Mouse (Mus musculus) thymus, adult 2 months (tissue): ENCODE data around the gene Il12a. TPM values are rescaled to one million over a fixed set of nuclear protein-coding genes. Genes with fewer than 3 reads are reported as not detected.

Experiments used
- DNase-seq: peaks from one replicate; pipeline ENCODE4 v3.0.0; 2021
- H3K27ac ChIP-seq: fragments of 200-500 bp; 2 replicates; pipeline ENCODE4 v1.5.1; 2012; ENCODE audit warnings: low read length, control low read depth; ENCODE audit not compliant: control insufficient read depth, insufficient read depth
- H3K27me3 ChIP-seq: fragments of 200-500 bp; 2 replicates; pipeline ENCODE4 v1.6.1; 2012; ENCODE audit warnings: mild to moderate bottlenecking, low read length, moderate library complexity, mixed read lengths; ENCODE audit not compliant: control insufficient read depth, insufficient read depth
- H3K36me3 ChIP-seq: fragments of 200-500 bp; 2 replicates; pipeline ENCODE4 v1.6.1; 2012; ENCODE audit warnings: mild to moderate bottlenecking, low read length, moderate library complexity; ENCODE audit not compliant: control insufficient read depth, insufficient read depth
- H3K4me1 ChIP-seq: fragments of 200-500 bp; replicated peaks from 2 replicates; pipeline ENCODE4 v1.6.1; 2012; ENCODE audit warnings: low read length; ENCODE audit not compliant: control insufficient read depth, insufficient read depth
- H3K4me3 ChIP-seq: fragments of 200-500 bp; 2 replicates; pipeline ENCODE4 v1.5.1; 2012; ENCODE audit warnings: mild to moderate bottlenecking, low read length, control low read depth, moderate library complexity; ENCODE audit not compliant: control insufficient read depth, insufficient read depth
- CTCF ChIP-seq: fragments of 200-500 bp; IDR thresholded peaks from 2 replicates; pipeline ENCODE4 v1.5.1; 2012; ENCODE audit warnings: mild to moderate bottlenecking, control low read depth, low read length, moderate library complexity, borderline replicate concordance; ENCODE audit not compliant: control insufficient read depth, poor library complexity, insufficient read depth; ENCODE audit errors: extremely low read depth
- POLR2A ChIP-seq: fragments of 200-500 bp; IDR thresholded peaks from 2 replicates; pipeline ENCODE4 v1.6.1; 2012; ENCODE audit warnings: mild to moderate bottlenecking, low read length, control low read depth, moderate library complexity; ENCODE audit not compliant: control insufficient read depth, poor library complexity, insufficient read depth; ENCODE audit errors: extremely low read depth
- WGBS: fragments of 180-500 bp; shearing (Covaris S2); methylation state at CpG from one replicate; pipeline ENCODE4 v1.1.7; 2018; 5-methylcytosine and 5-hydroxymethylcytosine counted together
- polyA plus RNA-seq: library from polyadenylated mRNA; depleted of rRNA; stranded (reverse); fragments of >200 nt; gene quantifications from 2 replicates; pipeline ENCODE4 v1.2.3, GENCODE M21; 2012

The Il12a gene
- polyA plus RNA-seq, 1 experiment = 3.2 TPM

DNA sequence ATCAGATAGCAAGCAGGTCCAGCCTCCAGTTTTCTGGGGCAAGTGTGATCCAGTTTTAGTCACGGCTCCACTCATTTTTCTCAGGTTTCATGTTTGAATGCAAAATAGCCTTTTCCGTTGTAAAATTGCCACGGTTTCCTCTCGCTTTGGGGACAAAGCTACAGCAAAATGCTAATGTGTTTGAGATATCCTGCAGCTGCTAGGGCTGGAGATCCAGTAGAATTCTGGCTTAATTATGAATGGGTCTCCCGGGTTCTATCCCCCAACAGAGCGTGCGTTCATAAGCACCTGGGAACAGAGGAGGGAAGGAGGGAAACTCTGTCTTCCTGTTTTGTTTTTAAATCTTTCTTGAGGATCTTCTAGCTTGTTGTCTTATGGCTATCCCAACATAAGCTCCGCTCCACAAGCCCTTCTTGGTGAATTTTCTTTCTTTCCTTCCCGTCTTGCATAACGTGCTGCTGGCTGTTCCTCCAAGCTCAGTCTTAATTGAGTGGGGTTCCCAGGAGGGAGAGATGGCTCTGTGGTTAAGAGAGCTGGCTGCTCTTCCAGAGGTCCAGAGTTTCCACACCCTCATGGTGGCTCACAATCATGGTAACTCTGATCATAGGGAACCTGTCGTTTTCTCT is 2.3 kb downstream of the Il12a start:
- Histone ChIP-seq H3K36me3 (no peaks in the 10 kb centered on the region), H3K27ac (no peak overlapping the region), H3K4me3 (0 out of 2 replicates have a peak overlapping the region, but pooled peaks have one; percentile 5), H3K27me3 (no peaks in the 10 kb centered on the region; the same call in 1 of the 2 replicates), H3K4me1 (peaks cover 30% of the 10 kb centered on the region)
- 20% methylated on average over 11 of the region's 11 CpGs for WGBS
- DNase-seq = no peak
- TF ChIP-seq POLR2A (no peak), CTCF (no peak)

DNA sequence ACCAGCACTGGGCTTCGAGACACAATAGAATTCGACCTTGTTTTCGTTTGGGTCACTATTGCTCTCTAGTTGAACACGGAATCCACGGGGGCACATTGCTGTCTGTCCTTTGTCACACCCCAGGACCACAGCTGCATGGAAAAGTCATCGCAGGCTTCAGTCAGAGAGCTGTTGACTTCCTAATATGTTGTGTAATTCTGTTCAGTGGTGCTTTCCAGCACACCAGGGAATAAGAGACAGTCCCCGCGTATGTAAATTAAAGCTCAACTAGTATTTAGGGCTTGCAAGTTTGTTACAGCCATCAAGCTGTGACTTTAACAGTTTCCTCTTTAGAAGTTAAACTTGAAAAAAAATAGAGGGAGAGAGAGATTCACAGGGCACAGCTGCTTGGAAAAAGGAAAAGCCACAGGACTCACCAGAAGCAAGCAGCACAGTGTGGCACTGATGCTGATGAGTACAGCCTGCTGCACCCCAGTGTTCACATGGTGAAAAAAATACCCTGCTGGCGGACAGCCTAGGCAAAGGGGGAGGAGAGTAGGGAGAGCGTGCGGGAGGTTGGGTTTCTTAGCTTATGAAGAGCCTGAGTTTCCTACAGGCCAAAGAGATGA is 3.1 kb downstream of the Il12a start:
- TF ChIP-seq CTCF (no peak), POLR2A (no peak)
- 26% methylated on average over 11 of the region's 11 CpGs for WGBS
- Histone ChIP-seq H3K27ac (no peak overlapping the region), H3K4me3 (no peak overlapping the region), H3K27me3 (no peaks in the 10 kb centered on the region; the same call in 1 of the 2 replicates), H3K4me1 (peaks cover 30% of the 10 kb centered on the region), H3K36me3 (no peaks in the 10 kb centered on the region)
- peak; percentile 43 for DNase-seq

DNA sequence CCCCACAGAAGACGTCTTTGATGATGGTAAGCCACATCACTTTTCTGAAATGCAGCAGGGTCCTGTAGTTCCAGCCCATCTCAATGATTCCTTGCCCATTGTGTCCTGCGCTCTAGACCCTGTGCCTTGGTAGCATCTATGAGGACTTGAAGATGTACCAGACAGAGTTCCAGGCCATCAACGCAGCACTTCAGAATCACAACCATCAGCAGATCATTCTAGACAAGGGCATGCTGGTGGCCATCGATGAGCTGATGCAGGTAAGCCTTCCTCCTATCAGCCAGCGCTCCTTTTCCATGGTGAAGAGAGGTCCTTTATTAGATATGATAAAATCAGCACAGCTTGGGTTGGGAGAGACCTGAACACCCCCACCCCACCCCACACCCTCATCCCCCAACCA is 4.9 kb downstream of the Il12a start:
- DNase-seq = no peak
- 90% methylated on average over 5 of the region's 5 CpGs for WGBS
- Histone ChIP-seq H3K27me3 (no peaks in the 10 kb centered on the region; the same call in 1 of the 2 replicates), H3K4me3 (no peak overlapping the region), H3K36me3 (no peaks in the 10 kb centered on the region), H3K27ac (no peak overlapping the region), H3K4me1 (peaks cover 30% of the 10 kb centered on the region)
- TF ChIP-seq POLR2A = no peak
- no peak for TF ChIP-seq CTCF

DNA sequence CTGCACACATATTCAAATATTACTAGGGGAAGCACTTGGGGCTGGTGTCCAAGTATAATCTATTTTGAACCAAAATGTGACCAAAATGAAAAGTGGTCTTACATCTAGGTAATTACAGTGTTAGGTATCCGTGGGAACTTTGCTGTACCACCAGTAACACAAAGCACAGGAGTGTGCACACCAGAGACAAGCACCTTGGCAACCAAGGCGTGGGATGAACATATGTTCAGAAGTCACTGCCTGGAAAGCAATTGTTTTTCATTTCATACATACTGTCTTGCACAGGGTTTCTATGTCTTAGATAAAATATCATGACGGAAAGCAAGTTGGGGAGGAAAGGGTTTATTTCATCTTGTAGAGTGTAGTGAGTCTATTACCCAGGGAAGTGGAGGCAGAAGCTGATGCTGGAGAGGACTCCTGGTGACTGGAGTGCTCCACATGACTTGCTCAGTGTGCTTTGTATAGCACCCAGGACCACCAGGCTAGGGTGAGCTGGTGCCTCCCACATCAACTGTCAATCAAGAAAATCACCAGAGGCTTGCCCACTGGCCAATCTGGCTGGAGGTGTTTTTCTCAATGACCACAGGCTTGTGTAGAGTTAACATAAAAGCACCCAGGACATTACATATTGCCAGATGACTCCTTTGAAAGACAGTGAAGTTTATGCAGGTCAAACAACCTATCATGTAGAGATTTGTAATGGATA is 6.2 kb downstream of the Il12a start:
- 92% methylated on average over 3 of the region's 3 CpGs for WGBS
- Histone ChIP-seq H3K4me3 (no peak overlapping the region), H3K27me3 (no peaks in the 10 kb centered on the region), H3K27ac (no peak overlapping the region), H3K4me1 (peaks cover 23% of the 10 kb centered on the region), H3K36me3 (no peaks in the 10 kb centered on the region)
- DNase-seq = no peak
- no peak for TF ChIP-seq CTCF
- TF ChIP-seq POLR2A = no peak

DNA sequence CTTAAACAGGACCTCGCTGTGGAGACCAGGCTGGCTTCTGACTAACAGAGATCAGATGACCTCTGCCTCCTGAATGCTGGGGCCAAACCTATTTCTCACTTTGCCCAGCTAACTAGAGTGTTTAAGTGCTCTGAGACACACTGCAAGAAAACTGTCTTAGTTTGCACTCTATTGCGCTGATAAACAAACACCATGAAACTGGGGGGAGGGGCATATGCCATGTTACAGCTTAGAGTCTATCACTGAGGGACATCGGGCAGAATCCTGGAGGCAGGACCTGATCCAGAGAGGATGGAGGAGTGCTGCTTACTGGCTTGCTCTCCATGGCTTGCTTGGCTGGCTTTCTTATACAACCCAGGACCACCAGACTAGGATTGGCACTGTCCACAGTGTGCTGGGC is 8.2 kb downstream of the Il12a start:
- TF ChIP-seq POLR2A (no peak), CTCF (no peak)
- Histone ChIP-seq H3K4me3 (no peak overlapping the region), H3K27ac (no peak overlapping the region), H3K4me1 (peaks cover 5% of the 10 kb centered on the region), H3K27me3 (no peaks in the 10 kb centered on the region), H3K36me3 (no peaks in the 10 kb centered on the region)
- no peak for DNase-seq
- 97% methylated on average over 3 of the region's 3 CpGs for WGBS

DNA sequence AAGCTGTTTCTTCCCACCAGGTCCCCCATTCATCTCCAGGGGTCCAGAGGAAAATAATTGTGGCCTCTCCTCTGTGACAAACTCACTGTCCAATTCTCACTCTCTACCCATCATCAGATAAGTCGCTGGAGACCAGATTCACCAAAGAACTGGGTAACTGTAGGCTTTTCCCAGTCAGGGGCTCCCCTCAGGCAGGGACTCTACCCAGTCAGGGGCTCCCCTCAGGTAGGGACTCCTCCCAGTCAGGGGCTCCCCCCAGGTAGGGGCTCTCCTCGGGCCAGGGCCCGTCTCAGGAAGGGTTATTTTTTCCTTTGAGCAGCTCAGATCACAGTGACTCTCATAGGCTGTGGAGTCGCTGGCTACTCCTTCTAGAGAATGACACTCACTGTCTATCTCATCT is 9.6 kb downstream of the Il12a start:
- Histone ChIP-seq H3K27ac (no peak overlapping the region), H3K4me1 (peaks cover 8% of the 10 kb centered on the region), H3K36me3 (no peaks in the 10 kb centered on the region), H3K27me3 (no peaks in the 10 kb centered on the region), H3K4me3 (no peak overlapping the region)
- TF ChIP-seq POLR2A = no peak
- TF ChIP-seq CTCF = no peak
- WGBS = 93% methylated on average over 4 of the region's 4 CpGs
- DNase-seq = no peak
